Mouse (Mus musculus): Measurements from ENCODE around the gene Zscan21.

- no peak for TF ChIP-seq CTCF (IDR thresholded peaks at IDR 0.05; ENCODE audit: borderline replicate concordance, insufficient read depth, low read length)
- no peak for TF ChIP-seq POLR2A (IDR thresholded peaks at IDR 0.05; ENCODE audit: low read depth, low read length)
Measured at GRCm38 (mm10) chr5:138089108-138089551, 27.6 kb upstream of the Zscan21 start.

Data from embryonic fibroblast, embryonic 13.5 days (primary cell).